Mouse (Mus musculus) megakaryocyte, embryonic 14.5 days (primary cell): ENCODE results near the gene BC107364. TPM values are rescaled to one million over a fixed set of nuclear protein-coding genes. Genes with fewer than 3 reads are reported as not detected.
"Not testable (repeated sequence)": the region's sequence is repeated elsewhere in the genome, so short reads cannot be mapped to it uniquely, and the experiment has no call there.

Source experiments
- H3K27me3 ChIP-seq: replicated peaks from 2 replicates; pipeline ENCODE3; 2012; ENCODE audit warnings: inconsistent platforms
- H3K36me3 ChIP-seq: replicated peaks from 2 replicates; pipeline ENCODE3; 2012; ENCODE audit warnings: low read length, inconsistent platforms, mixed read lengths
- H3K4me1 ChIP-seq: 2 replicates; pipeline ENCODE4 v1.6.1; 2012; ENCODE audit warnings: inconsistent platforms
- H3K4me3 ChIP-seq: replicated peaks from 2 replicates; pipeline ENCODE3; 2012; ENCODE audit warnings: moderate library complexity, mild to moderate bottlenecking, inconsistent platforms
- H3K9me3 ChIP-seq: 2 replicates; pipeline ENCODE4 v1.6.1; 2012; ENCODE audit warnings: inconsistent platforms
- FLI1 ChIP-seq: IDR thresholded peaks from 2 replicates; pipeline ENCODE4 v1.6.1; 2012; ENCODE audit warnings: low read length, inconsistent platforms, mixed read lengths
- GATA1 ChIP-seq: IDR thresholded peaks from 3 replicates; pipeline ENCODE4 v1.6.1; 2012; ENCODE audit warnings: mixed read lengths, low read length, inconsistent platforms, borderline replicate concordance
- polyA plus RNA-seq: library from polyadenylated mRNA; stranded (reverse); fragments of >175 nt; gene quantifications from 2 replicates; pipeline ENCODE4 v1.2.3, GENCODE M21; 2012; ENCODE audit warnings: low replicate concordance; ENCODE audit not compliant: insufficient read depth

BC107364 gene
- polyA plus RNA-seq: not detected in 2 replicates

- H3K27me3 ChIP-seq: peaks cover 14% of the 10 kb centered on the region
- not testable (repeated sequence) for H3K9me3 ChIP-seq, H3K4me3 ChIP-seq, H3K4me1 ChIP-seq, H3K36me3 ChIP-seq
Observed at GRCm38 (mm10) chr3:96452262-96452661, at the start of gene BC107364. Gene BC107364 (minus strand): TSS chr3:96452306.

- no peak for TF ChIP-seq FLI1
- TF ChIP-seq GATA1: no peak
- H3K4me1 ChIP-seq: peaks cover 37% of the 10 kb centered on the region
Observed at GRCm38 (mm10) chr3:96501391-96502115, 49.4 kb upstream of the BC107364 start.

GRCm38 (mm10) chr3:96500691-96501265 is 48.7 kb upstream of the BC107364 start:
- H3K4me1 ChIP-seq: peaks cover 37% of the 10 kb centered on the region
- TF ChIP-seq GATA1 (no peak), FLI1 (no peak)
- no peaks in the 10 kb centered on the region for H3K27me3 ChIP-seq
- no peaks in the 10 kb centered on the region for H3K36me3 ChIP-seq
- H3K4me3 ChIP-seq: peak overlapping the region; percentile 98
- H3K9me3 ChIP-seq: no peaks in the 10 kb centered on the region

More at GRCm38 (mm10) chr3:96501391-96502115, 49.4 kb upstream of the BC107364 start:
- Histone ChIP-seq H3K9me3 (no peaks in the 10 kb centered on the region; the same call in 1 of the 2 replicates), H3K27me3 (no peaks in the 10 kb centered on the region), H3K36me3 (no peaks in the 10 kb centered on the region), H3K4me3 (peak overlapping the region; percentile 98)

- TF ChIP-seq GATA1: no peak
- TF ChIP-seq FLI1: no peak
- Histone ChIP-seq H3K4me1 (peaks cover 37% of the 10 kb centered on the region), H3K4me3 (peak overlapping the region; percentile 98), H3K27me3 (no peaks in the 10 kb centered on the region), H3K9me3 (no peaks in the 10 kb centered on the region), H3K36me3 (no peaks in the 10 kb centered on the region)
Observed at GRCm38 (mm10) chr3:96500289-96500621, 48.1 kb upstream of the BC107364 start.

GRCm38 (mm10) chr3:96499481-96500288 is 47.6 kb upstream of the BC107364 start:
- TF ChIP-seq GATA1 (no peak), FLI1 (no peak)
- H3K4me3 ChIP-seq: peak overlapping the region; percentile 98
- no peaks in the 10 kb centered on the region for H3K9me3 ChIP-seq
- H3K4me1 ChIP-seq: peaks cover 37% of the 10 kb centered on the region
- H3K36me3 ChIP-seq: no peaks in the 10 kb centered on the region
- no peaks in the 10 kb centered on the region for H3K27me3 ChIP-seq

GRCm38 (mm10) chr3:96498476-96499245 is 46.6 kb upstream of the BC107364 start:
- Histone ChIP-seq H3K27me3 (no peaks in the 10 kb centered on the region), H3K36me3 (no peaks in the 10 kb centered on the region), H3K4me1 (peaks cover 37% of the 10 kb centered on the region), H3K9me3 (no peaks in the 10 kb centered on the region), H3K4me3 (peak overlapping the region; percentile 53)
- TF ChIP-seq FLI1 (no peak), GATA1 (no peak)

- H3K27me3 ChIP-seq: no peaks in the 10 kb centered on the region
- H3K36me3 ChIP-seq: no peaks in the 10 kb centered on the region
- no peaks in the 10 kb centered on the region for H3K9me3 ChIP-seq
- no peak for TF ChIP-seq GATA1
- TF ChIP-seq FLI1: no peak
- H3K4me1 ChIP-seq: peaks cover 31% of the 10 kb centered on the region
- H3K4me3 ChIP-seq: peak overlapping the region; percentile 93
Observed at GRCm38 (mm10) chr3:96497451-96498028, 45.4 kb upstream of the BC107364 start.

- peak overlapping the region; percentile 93 for H3K4me3 ChIP-seq
- H3K4me1 ChIP-seq: peaks cover 27% of the 10 kb centered on the region
- H3K36me3 ChIP-seq, H3K9me3 ChIP-seq, H3K27me3 ChIP-seq: not testable (repeated sequence)
Observed at GRCm38 (mm10) chr3:96496620-96497275, 44.6 kb upstream of the BC107364 start.

- no peaks in the 10 kb centered on the region for H3K27me3 ChIP-seq
- H3K4me1 ChIP-seq: peaks cover 27% of the 10 kb centered on the region
- TF ChIP-seq GATA1 (no peak), FLI1 (no peak)
- H3K4me3 ChIP-seq: peak overlapping the region; percentile 75
- no peaks in the 10 kb centered on the region for H3K36me3 ChIP-seq
- no peaks in the 10 kb centered on the region for H3K9me3 ChIP-seq
Observed at GRCm38 (mm10) chr3:96496216-96496615, 44.1 kb upstream of the BC107364 start.
